Mouse (Mus musculus) cerebellum, adult 8-10 months (tissue): ENCODE data around the gene Rps6ka4.

Experiments
- DNase-seq: peaks from one replicate; pipeline ENCODE4 v3.0.0; 2022

Gene Rps6ka4

GRCm38 (mm10) chr19:6849506-6850068 is 9.2 kb upstream of the Rps6ka4 start:
- DNase-seq = no peak

DNA sequence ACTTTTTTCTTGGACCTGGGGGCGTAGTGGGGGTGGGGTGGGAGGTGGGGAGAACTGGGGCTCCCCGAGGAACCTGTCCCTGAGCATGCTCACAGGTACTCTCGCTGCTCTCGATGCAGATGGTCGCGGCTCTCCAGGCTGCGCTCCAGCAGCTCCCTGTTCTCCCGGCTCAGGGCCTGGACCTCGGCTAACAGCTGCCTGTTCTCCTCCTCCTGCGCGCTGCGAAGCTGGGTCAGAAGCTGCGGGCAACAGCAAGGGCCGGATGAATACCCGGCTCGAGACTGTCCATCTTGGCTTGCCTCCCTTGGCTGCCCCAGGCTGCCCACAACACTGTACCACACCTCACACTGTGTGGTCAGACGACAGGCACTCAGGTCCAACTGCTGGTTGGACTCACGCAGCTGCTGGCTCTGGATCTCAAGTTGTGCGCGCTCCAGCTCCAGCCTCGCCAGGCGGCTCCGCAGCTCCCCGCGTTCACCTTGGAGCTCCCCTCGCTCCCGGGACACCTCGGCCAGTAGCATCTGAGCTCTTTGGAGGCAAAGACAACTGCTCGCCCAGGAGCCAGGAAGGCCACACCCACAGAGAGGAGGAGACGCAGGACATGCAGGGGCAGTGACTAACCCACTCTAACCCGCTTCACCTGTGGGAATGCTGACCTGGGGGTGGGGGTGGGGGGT is 7.5 kb upstream of the Rps6ka4 start:
- peak; percentile 40 for DNase-seq

DNA sequence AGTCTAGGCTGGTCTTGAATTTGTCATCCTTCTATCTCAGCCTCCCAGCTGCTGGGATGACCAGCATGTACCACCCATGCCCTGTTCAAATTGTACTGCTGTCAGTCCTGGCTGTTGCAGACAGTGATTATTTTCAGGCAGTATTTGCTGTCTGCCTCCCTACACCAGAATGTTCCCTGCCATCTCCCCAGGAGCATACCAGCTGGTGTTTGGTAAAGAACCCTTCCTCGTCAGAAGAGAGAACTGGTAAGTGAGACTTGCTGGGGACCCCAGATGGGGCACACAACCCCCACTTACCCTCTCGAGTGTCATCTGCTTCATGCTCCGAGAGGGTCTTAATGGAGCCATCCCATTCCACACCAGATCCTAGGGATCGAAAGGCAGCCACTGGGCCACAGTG is 5.6 kb upstream of the Rps6ka4 start:
- DNase-seq = no peak

DNA sequence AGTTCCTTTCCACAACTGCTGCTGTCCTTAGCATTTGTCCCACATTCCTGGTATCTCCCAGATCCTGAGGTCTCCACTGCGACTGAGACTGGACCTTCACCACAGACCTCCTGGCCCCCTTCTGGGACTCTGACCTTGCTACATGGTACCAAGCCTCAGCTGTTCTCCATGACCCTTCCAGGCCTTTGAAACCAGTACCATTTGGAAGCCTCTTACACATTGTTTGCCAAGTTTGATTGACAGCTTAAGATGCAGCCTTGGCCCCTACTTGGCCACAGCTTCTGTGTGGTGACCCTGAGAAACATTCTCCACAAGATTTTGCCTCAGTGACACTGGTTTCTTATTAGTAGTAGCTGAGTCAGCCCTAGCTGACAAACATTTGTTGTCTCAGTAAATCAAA is 1.9 kb upstream of the Rps6ka4 start:
- DNase-seq = no peak

DNA sequence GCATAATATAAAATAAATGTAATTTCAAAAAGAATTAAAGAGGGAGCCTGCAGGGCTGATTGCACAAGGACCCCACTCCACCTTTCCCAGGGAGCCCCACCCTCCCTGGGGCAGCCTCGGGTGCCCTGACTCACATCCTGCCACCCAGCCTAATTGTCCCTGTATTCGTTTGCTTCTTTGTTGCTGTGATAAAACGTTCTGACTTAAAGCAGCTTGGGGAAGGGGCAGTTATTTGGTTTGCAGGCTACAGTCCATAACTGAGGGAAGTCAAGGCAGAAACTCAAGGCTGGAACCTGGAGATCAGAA is 809 bp upstream of the Rps6ka4 start:
- no peak for DNase-seq

- peak; percentile 39 for DNase-seq
Observed at GRCm38 (mm10) chr19:6839615-6840474, 591 bp downstream of the Rps6ka4 start.

- DNase-seq = no peak
Observed at GRCm38 (mm10) chr19:6832363-6832762, 8.1 kb downstream of the Rps6ka4 start.

GRCm38 (mm10) chr19:6831331-6831730 is 9.1 kb downstream of the Rps6ka4 start:
- no peak for DNase-seq

DNA sequence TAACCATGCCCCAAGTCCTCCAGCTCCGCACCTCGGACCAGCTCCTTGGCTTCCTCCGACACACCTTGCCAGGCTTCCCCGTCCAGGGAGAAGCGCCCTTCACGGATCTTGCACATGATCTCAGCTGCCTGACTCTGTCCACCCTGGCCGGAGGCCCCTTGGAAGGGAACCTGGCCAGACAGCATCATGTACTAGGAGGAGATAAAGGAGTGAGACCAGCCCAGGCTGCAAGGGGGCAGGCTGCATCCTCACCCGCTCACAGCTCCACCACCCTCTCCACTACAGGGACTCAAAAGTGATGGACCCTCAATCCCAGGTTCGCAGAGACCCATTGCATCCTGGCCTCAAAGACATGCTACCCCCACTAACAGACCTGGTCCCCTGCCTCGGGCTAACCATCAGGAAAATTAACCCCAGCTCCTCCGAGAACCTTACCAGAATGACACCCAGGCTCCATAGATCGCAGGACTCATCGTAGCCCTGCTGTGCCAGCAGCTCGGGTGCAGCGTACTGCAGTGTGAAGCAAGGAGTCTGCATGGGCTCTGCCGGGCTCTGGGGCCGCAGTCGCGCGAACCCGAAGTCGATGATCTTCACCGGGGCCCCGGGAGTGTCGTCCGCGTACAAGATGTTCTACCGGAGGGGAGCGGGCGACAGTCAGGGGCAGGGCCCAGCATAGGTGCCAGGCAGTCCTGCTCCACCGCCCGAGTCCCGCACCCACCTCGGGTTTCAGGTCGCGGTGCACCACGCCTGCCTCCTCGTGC is 9.7 kb downstream of the Rps6ka4 start:
- DNase-seq = no peak

- DNase-seq = no peak
Observed at GRCm38 (mm10) chr19:6829870-6830555, 10.4 kb downstream of the Rps6ka4 start.

DNA sequence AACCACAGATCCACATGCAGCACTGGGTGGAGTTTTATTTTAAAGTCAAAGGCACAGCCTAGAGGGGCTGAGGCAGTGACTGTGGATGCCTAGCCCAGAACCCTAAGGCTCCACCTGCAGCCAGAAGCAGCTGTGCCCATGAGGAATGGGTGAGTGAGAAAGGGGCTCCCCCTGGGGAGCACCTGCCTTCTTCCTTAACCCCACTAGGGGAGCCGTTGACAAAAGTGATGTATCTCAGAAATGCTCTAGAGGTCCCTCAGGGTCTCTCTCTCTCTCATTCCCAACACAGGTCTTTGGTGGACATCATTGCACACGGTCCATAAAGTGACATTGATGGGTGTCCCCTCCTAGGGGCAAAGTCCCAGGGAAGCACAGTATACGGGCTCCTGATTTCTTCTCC is 11.4 kb downstream of the Rps6ka4 start:
- DNase-seq = no peak

GRCm38 (mm10) chr19:6826601-6827000 is 13.8 kb downstream of the Rps6ka4 start:
- DNase-seq = no peak

GRCm38 (mm10) chr19:6825384-6825783 is 15.1 kb downstream of the Rps6ka4 start:
- DNase-seq = no peak

DNA sequence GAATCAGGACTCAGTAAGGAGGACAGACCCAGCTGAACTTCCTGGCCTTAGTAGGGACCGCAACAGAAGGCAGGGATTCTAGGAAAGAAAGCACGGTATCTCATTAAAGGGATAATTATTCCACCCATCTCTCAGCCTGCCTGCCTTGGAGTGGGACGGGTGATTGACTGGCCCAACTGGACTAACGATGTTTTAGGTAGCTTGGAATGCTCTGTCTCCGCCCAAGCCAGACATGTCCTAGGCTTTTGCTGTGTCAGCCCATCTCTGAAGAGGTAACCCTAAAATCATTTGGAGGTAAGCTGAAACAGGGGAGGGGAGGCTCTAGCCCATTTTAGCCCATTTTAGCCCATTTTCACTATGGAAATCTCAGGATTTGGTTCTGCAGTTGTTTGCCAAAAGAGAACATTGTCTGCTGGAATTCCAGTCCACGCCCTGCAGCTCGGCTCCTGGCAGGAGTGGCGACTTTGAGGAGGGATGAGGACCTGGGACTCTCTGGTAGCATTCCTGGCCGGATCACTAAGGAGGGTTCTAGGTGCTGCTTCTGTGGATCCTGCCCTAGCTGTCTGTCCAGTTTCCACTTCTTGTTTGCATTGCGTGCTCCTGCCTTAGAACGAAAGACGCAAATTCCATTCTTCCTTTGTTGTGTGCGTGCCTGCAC is 19.8 kb downstream of the Rps6ka4 start:
- no peak for DNase-seq

GRCm38 (mm10) chr19:6819143-6819827 is 21.2 kb downstream of the Rps6ka4 start:
- no peak for DNase-seq

GRCm38 (mm10) chr19:6814958-6815357 is 25.5 kb downstream of the Rps6ka4 start:
- no peak for DNase-seq

- DNase-seq = no peak
Observed at GRCm38 (mm10) chr19:6814366-6814765, 26.1 kb downstream of the Rps6ka4 start.
